Mouse (Mus musculus) right cerebral cortex, postnatal 36 days (tissue): Measurements from ENCODE around the gene Pip5k1b.
A peak's percentile ranks its signal among the peaks of the same experiment; 100 is the strongest.

Experiments
- DNase-seq, 2 experiments: peaks; one replicate each; pipeline ENCODE4 v3.0.0; 2022; ENCODE audit warnings: low spot score in 2 of 2, mixed read lengths in 1 of 2

Pip5k1b gene

DNA sequence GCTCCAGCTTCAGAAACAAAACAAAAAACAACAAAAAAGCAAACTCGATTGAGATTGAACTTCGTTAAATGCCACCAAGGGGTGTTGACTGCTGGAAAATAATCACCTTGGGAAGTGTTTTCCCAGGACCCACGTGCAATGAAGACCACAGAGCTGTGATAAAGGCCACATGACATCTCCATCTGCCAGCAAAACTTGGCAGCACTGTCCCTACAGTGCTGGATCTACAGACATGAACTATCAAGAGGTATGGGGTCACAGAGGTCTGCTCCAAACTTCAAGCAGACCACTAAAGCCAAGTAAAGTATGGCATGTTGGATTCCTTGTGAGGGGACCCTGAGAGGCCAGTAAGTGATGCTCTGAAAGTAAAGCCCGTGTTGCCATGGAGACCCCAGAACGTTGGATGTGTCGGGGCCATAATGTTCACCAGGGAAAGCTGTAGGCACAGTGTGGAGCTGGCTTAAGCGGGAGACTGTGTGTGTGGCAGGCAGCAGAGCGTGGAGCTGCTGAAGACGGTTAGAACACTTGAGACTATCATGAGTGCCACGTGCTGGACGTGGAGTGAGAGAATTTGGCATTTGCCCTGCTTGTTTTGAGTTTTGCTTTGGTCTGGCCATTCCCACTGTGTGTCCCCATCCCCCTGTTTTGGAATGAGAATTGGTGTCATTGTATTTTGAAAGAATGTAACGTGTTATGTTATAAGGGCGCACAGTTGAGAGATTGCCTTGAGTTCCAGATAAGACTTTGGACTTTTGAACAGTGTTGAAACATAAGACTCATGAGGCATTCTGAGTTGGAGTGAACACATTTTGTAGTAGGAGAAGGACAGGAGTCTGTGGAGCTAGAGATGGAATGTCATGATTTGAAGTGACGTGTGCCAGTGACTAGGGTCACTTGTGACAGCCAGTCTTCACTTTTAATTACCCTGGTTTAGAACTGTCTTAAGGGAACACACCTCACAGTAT lies 12.0 kb downstream of the Pip5k1b start:
- no peak for DNase-seq

DNA sequence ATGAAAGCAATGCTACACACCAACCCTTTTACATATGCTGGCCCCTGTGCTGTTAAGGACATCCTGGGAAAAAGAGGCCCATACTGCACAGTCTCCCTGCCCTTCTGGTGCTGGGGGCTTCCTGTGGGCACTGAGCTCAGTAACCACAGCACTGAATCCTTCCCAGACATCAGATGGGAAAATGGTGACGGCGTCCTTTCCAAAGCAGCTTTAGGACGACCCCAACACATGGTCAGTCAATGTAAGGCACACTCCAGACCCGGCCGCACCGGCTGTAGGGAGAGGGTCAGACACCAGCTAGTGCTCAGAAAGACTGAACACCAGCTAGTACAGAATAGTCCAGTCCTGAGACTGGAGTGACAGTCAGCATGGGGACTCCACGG lies 13.4 kb downstream of the Pip5k1b start:
- no peak for DNase-seq

DNA sequence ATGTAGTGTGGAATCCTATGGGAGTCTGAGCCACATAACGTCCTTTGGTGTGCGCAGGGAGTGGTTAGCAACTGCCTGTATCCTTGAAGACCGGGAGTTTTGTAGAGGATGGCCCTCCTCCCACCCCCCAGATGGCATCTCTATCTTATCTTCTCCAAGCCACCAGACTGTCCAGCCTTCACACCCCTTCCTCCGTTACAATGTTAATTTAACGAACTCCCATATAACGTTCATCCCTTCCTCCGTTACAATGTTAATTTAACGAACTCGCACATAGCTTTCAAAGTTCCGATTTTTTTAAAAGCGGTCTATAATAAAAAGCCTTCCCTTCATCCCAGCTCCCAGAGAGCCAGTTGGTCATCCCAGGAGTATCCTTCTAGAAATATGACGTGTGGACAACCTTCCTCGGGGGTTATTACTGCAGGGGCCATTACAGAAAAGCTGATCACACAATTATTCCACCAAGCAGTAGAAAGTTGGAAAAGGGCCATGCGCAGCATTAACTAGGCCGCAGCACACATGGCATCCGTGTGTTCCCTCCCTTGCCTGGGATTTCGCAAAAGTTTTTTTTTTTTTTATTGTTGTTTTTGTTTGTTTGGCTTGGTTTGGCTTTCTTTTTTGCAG lies 13.9 kb downstream of the Pip5k1b start:
- DNase-seq, result no peak

DNA sequence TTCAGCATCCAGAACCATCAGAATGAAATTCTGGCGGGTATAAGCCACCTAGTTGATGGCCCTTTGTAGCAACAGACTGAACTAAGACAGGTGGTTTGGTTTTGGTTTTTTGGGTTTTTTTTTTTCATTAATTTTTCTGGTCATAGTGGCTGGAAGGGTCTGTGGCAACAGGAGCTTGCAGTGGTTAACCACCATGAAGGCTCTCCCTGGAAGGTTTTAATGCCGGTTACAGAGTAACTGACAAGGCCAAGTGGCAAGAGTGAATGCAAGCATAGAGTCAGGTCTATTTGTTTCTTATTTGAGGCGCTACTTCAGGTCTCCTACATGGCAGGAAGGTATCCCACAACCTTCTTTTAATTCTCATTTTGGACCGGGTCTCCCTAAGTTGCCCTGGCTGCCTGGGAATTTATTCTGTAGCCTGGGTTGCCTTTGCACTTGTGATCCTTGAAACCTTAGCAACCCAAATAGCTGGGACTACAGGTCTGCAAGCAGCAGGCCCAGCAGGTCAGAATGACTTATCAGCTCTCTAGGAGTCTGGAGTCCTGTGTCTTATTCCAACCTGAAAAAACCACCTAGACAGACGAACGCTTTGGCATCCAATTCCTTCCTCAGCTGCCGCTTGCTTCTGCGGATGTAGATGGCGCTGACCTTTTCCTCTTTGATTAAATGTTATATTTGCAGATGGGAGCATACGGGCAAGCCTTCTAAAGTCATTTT lies 14.6 kb downstream of the Pip5k1b start:
- no peak for DNase-seq

DNA sequence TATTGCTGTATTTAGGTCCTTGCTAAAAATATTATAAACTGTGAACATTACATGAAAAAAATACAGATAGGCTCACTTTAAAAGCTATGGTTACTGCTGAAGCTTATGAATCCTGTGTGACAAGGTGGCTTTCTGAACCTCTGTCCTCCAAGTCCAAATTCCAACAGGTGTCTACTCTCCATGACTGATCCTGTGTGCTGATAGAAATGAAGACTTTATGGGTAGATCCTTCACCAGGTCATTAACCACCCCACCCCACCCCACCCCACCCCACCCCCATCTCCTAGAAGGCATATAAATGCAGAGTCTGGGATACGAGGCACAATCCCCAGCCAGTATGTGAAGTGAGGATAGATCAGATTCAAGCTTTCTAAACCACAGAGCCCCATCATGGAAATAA lies 16.6 kb downstream of the Pip5k1b start:
- DNase-seq, result no peak

DNA sequence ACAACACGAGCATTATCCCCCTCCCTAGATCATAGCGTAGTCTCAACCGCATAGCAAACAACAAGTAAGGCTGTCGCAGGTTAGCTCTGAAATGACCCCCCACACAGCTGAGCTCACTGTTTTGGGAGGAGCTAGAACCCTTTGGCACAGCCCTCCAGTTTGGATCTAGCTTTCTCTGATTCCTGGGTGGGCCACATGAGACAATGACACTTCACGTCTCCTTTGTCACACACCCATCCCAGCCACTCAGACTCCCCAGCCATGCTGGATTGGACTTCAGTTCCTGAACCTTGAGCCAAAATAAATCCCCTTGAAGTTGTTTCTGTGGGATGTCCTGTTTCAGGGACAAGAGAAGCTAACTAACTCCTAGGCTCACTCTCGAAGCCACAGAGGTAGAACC lies 17.5 kb downstream of the Pip5k1b start:
- DNase-seq, result no peak

DNA sequence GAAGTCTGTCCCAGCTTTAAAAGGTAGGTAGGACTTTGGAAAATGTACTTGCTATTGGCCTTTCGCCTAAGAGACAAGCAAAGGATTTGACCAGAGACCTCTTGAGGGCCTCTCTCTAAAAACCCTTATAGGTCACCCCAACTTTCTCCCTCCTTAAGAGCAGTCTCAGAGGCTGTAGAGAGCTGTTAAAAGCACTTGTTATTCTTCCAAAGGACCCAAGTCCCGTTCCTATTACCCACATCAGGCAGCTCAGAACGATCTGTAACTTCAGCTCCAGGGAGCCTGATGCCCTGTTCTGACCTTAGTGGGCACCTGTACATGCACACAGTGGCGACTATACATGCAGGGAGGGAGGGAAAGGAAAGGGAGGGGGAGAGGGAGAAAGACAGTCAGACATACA lies 18.0 kb downstream of the Pip5k1b start:
- no peak for DNase-seq

DNA sequence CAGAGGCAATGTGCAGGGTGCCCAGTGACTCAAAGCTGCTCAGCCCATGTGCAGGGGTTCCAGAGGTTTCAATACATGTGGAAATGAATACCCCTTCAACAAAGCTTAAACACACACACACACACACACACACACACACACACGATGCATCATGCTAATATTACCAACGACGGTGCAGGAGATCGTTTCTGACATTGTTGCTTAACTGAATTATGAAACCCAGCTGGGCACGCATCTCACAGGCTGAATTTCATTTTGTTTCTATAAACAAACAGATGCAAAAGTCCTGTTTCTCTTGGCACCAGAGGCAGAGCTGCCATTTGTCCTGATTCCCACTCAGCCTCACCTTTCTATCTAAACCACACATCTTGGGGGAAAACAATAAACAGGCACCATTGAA lies 18.8 kb downstream of the Pip5k1b start:
- no peak for DNase-seq

DNA sequence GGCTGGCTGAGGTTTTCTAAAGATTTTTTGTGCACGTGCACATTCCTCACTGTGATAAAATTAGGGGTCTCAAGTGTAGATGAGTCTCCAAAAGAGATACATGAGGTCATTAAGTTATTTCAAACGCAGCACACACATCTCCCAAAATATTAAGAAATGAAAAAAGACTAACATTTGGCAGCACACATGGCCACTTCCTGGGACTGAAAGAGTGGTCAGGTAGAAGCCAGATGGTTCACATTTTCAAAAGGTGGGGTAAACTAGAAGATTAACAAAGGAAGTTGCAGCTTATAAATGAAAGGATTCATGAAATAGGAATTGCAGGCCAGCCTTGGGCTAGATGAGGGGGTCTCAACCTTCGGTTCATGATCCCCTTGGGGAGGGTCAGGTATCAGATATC lies 19.4 kb downstream of the Pip5k1b start:
- DNase-seq, result no peak

DNA sequence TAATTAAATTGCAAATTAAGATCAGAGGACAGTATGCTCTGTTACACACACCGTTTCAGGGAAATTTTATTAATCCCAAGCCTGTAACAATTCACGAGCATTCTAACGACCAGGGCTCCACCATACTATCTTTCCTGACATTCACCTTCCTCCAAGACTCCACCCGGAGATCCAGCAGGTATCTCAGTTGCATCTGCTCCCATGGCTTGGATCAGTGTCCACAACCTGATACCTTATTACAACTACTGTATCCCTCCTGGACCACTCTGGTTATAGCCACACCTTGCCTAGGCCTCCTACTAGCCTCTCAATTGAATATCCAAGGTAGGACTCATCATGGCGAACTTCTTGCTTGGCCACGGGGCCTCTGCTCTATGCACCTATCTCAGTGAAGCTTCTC lies 20.5 kb downstream of the Pip5k1b start:
- no peak for DNase-seq

DNA sequence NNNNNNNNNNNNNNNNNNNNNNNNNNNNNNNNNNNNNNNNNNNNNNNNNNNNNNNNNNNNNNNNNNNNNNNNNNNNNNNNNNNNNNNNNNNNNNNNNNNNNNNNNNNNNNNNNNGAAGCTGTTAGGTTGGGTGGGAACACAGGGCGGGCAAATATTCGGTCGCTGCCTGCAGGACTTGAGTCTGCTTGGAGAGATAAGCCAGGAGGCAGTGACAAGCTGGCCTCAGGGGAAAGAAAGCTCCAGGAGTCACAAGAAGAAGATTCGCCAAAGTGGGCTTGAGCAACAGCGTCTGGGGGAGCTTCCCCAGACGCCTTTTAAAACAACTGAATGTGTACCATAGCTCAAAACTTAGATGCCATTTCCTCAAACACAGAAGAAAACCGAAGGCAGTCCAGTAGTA lies 20.9 kb downstream of the Pip5k1b start:
- no peak for DNase-seq

DNA sequence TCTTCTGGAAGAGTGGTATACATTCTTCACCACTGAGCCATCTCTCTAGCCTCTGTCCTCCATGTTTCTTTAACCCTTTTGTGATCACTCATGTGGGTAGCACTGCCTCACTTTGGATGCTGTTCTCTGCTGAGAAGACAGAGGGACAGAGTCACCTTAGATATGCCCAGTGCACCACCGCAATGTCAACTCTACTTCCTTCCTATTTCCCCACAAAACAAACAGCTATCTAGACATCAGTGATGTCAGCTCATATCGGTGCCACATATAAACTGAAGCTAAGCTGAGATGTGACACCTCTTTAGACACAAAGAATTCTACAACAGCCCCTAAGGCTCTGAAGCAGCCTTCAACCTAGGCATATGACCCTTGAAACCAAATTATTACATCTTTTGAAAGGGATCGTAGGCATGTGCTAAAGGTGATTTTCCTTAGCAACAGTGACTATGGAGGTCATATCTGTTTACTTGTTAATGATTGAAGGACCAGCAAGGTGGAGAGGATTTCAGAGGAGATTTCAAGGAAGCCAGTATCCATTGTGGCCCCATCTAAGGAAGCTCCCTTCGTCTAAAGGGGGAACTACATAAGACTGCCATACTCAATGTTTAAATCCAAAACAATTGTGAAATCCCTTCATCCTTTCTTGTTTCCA lies 26.6 kb downstream of the Pip5k1b start:
- no peak for DNase-seq

DNA sequence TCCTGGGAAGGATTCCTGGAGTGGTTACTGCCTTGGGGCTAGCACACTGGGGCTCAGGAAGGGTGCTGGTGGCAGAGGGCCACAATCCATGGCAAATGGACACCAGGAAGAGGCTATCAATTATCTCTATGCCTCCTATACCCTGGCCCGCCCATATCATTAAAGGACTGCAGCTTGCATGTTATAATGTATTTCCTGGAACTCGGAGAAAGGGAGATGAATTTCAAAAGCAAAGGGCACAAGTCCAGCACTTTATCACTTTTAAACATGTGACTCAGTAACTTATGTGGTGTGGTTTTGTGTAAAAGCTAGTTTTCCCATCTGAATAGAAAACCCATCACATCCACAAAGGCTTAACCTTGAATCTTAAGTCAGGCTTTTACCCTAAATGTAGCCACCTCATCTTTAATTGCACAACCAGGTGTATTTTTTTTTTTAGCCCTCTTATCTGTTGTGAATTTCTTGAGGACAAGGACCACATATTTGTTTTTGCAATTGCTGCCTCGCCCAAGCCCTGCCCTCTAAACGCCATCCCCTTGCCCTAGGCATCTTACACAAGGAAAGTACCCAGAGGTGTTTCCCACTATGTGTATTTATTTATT lies 27.4 kb downstream of the Pip5k1b start:
- DNase-seq, result no peak

DNA sequence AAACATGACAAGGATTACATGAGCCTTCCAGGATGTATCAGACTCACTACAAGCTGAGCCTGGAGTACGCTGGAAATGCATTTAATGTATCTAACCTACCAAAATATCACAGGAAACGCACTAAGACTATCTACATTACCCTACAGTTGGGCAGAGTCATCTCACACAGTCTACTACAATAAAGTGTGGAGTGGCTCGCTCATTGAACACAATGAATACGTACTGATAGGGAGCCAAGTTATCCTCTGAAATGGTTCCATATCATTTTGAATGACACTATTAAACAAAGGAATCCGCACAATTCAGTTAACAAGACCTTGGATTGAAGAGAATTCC lies 28.1 kb downstream of the Pip5k1b start:
- DNase-seq, result no peak

DNA sequence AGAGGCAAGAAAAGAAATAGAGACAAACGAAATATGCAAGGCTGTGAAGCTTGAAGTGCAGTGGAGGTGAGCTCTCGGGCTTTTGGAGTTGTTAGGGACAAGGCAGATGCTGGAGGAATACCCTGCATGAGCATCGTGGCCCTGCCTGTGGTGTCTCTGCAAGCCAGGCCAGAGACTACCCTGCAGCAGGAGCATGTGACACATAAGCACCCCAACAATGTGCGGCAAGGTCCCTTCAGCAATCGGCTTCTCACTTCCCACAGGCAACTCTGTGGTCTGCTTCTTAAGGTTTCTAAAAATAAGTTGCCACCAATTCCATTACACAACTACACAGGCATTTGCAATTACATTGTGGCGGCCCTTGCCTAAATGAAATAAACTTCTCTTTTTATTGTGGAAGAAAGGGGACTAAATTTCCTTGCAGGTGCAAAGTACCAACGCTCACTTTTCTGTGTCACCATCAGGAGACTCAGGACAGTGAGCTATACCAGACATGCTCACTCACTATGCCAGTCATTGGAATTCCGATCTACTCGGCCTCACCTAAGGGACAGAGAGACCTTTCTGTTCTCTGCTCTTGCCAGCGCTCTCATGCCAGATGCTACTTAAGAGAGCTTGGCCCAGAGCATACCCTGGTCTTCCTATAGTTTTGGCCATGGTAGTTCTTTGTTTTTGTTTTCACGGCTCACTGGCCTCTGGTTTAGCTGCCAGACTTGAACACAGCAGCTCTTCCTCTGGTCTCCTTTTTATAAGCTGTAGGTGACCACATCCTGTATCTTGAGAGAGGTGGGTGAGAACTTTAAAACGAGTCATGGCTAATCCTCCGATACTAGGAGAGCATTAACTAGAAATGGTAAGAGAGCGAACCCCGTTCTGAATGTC lies 28.7 kb downstream of the Pip5k1b start:
- DNase-seq, result no peak

DNA sequence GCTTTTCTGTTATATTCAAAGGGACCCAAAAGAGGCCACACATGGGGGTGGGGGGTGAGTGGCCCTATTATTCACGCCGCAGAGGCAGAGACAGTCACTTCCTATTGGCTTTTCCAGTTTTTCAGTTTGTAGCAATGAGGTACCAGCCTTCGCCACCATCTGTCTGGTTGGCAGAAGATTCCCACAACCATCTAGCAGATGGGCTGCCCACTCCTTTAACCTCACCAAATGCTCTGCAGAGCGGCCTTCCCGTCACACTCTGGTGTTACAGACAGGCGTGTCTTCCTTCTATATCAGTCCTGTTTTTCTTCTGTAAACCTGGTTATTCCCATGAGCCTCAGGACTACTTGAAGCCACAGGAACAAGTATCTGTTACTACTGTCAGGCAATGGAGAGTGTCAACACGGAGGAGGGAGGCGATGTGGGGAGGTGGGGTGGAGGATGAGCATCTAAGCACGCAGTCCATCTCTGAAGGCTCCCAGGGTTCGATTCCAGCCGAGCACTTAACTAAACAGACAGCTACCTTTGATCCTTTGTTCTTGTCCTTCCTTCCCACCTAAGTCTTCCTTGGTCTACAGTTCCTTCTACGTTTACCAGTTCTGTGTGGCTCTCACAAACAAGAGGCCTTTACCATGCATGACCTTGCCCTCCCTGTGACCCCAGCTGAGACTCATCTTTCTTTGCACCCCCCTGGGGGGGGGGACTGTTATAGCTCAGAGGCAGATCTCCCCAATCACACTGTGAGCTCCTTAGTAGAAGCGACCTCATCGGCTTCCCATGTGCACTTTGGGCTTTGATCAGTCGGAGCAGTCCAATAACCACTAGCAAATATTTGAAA lies 32.0 kb downstream of the Pip5k1b start:
- peak; percentile 46 to 63 for DNase-seq

DNA sequence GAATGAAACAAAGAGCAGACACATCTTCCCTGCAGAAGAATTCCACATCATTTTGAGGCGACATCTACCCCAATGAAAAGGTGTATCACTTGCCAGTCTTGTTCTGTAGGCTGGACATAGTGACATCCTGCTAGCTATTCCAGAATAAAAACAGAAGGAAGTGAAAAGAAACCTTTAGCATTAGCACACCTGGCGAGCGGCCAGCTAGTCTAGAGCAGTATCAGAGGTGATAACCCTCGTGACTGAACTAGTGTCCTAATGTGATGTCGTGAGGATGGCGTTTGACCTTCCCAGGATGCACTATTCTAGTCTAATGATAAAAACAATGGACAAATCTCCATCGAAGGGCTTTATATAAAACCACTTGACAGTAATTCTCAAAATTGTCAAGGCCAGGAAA lies 33.7 kb downstream of the Pip5k1b start:
- no peak for DNase-seq

DNA sequence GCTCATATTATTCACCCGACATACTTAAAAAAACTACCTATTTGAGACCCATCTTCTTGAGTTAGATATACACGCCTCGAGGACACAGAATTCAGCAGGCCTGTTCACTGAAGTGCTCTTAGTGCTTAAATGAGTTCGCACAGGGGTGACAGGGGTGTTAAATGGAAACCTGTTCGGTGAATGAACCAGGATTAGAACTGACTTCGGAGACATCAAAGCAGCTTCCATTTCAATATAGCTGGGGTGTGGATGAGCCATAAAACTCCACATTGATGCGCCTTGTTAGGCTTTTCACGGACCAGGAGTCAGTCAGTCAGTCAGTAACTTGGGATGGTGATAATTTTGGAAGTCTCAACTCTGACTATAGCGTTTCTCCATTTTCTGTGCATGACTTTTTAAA lies 34.5 kb downstream of the Pip5k1b start:
- no peak for DNase-seq

DNA sequence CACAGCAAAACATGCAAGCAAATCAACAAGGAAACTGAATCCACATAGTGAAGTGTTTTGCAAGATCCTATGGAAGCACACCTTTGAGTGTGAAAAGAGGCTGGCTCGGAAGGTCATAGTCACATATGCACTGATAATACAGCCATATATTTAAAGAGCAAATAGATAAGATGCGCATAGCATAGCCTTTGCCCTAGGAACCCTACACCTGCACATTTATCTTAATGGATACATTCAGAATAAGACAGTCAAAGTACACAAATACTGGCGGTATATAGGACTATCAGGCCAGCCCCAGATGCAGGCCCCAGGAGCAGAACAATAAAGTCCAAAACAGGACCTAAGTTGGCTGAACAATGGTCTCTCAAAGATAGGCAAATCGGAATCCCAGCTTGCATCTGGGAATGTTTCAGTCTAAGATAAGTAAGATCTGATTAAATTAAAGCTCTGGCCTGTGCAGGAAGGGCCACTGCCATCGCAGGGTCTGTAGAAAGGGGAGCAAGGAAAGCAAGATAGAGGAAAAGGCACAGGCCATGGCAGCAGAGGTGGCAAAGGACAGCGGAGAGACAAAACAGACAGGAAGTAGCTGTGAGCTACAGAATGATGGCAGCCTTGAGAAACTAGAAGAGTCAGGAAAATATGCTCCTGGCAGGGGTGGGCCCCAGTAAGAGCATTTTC lies 35.8 kb downstream of the Pip5k1b start:
- DNase-seq, result no peak
